Mouse (Mus musculus) c-Kit-negative CD71-positive TER-119-positive erythroid progenitor cells, embryonic 14.5 days (primary cell): ENCODE measurements around the gene Sec13.
"Not testable (repeated sequence)": the region's sequence is repeated elsewhere in the genome, so short reads cannot be mapped to it uniquely, and the experiment has no call there.

Experiments used
- DNase-seq: peaks from one replicate; pipeline ENCODE4 v3.0.0-alpha.2; 2013; ENCODE audit warnings: low read depth, low spot score

The Sec13 gene

GRCm38 (mm10) chr6:113740236-113741217 lies at the start of gene Sec13:
Sec13 (minus strand) TSS chr6:113740743.
- DNase-seq = peak; percentile 82

- DNase-seq = no peak
These were observed 47.0 kb upstream of the Sec13 start for GRCm38 (mm10) chr6:113787459-113787968.

GRCm38 (mm10) chr6:113785658-113786057 lies 45.1 kb upstream of the Sec13 start:
- DNase-seq = no peak

- no peak for DNase-seq
These were observed 37.7 kb upstream of the Sec13 start for GRCm38 (mm10) chr6:113778229-113778753.

- no peak for DNase-seq
These were observed 28.3 kb upstream of the Sec13 start for GRCm38 (mm10) chr6:113768804-113769203.

- DNase-seq = peak; percentile 43
These were observed 21.1 kb upstream of the Sec13 start for GRCm38 (mm10) chr6:113761644-113762043.

GRCm38 (mm10) chr6:113749119-113749685 lies 8.7 kb upstream of the Sec13 start:
- no peak for DNase-seq

GRCm38 (mm10) chr6:113748351-113748750 lies 7.8 kb upstream of the Sec13 start:
- no peak for DNase-seq

- no peak for DNase-seq
These were observed 6.7 kb upstream of the Sec13 start for GRCm38 (mm10) chr6:113747284-113747683.

DNA sequence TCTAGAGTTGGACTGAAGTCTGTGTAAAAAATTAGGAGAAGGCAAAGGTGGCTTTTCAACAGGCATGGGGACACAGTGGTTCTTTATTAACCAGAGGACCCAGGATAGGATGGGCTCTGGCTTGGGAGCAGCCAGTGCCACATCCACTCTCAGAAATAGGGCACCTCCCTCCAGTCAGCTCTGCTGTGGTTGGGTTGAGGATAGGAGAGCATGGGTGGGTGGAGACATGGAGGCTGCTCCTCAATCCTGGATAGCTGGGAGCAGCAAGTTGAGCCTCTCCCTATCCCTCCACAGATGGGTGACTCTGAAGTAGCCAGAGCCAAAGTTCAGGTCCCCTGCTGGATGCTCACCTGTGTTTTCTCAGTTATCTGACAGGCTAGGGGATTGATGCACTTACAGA lies 4.6 kb upstream of the Sec13 start:
- DNase-seq = no peak

DNA sequence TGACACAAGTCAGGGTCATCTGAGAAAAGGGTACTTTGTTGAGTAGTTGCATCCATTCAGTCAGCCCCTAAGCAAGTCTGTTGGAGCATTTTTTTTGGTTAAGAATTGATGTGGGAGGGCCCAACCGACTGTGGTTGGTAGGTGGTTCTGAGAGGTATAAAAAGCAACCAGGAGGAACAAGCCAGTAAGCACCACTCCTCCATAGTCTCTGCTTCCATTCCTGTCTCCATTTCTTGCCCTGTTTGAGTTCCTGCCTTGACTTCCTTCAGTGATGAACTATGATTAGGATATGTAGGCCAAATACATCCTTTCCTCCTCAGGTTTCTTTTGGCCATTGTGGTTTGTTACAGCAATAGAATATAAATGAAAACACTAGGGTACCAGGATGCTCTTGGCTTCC lies 2.6 kb upstream of the Sec13 start:
- no peak for DNase-seq

DNA sequence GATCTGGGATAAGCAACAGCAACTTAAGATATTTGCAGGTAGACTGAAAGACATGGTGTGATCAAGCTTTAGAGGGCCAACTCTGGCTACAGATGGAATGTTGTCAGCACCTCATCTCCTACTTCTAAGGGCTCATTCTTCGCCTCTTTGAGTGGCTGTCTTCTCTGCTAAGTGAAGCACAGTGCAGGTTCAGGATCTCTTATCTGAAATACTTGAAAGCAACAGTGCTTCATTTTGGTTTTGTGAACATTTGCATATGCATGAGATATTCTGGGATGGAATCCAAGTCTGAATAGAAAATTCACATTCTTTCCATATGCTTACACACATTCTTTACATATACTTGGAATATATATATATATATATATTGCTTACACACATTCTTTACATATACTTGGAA lies 1.8 kb upstream of the Sec13 start:
- no peak for DNase-seq

GRCm38 (mm10) chr6:113741425-113741824 lies 882 bp upstream of the Sec13 start:
- DNase-seq = no peak

DNA sequence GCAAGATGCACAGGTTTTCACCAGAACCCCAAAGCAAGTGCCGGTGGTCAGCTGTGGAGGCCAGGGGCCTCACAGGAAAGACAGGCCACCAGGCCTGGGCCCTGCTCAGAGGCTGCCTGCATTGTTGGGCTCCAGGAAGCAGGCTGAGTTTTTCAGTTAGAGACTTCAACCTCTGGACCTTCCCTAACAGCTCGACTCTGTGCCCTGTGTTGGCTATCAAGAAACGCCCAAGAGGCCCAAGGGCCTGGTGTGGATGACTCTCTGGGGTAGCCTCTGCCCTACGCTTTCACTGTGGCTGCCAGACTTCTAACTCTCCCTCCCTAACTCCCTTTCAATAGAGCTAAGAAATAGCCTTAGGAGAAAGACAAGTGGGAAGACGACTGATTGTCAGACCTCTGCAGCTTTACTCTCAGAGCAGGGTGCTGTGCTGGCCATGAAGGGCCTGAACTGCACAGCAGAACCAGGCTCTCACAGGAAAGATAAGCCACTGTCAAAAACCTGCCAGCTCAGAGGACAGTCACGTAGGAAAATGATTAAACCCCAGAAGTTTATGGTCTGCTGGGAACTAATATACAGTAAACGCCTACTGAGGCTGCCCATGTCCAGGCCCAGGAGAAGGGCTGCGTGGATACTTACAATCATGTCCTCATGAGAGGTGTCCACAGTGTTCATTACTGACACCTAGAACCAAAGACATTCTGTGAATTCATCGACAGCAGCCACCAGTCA lies 3.1 kb downstream of the Sec13 start:
- DNase-seq = no peak

- no peak for DNase-seq
These were observed 9.2 kb downstream of the Sec13 start for GRCm38 (mm10) chr6:113731296-113731695.

GRCm38 (mm10) chr6:113728181-113728580 lies 12.4 kb downstream of the Sec13 start:
- no peak for DNase-seq

GRCm38 (mm10) chr6:113721061-113721460 lies 19.5 kb downstream of the Sec13 start:
- DNase-seq = no peak

GRCm38 (mm10) chr6:113719878-113720277 lies 20.7 kb downstream of the Sec13 start, which contains the start of gene Ghrl:
Ghrl (minus strand) TSS chr6:113719880.
- DNase-seq = no peak

DNA sequence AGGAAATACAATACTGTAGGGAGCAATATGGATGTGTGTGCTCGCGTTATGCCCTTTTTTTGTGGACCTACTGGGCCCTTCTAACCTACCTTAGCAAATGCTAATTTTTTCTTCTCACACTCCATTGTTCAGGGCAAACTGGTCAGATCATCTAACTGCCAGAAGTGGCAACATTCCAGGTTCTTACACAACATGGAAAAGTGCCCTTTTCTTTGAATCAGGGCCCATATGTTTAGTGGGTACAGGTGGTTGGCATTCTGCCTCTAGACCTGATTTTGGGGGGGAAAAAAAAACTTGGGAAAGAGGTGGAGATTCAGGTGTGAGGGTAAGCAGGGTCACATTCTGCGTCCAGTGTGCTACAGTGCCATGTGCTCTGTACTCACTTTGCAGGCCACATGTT lies 23.0 kb downstream of the Sec13 start:
- no peak for DNase-seq

DNA sequence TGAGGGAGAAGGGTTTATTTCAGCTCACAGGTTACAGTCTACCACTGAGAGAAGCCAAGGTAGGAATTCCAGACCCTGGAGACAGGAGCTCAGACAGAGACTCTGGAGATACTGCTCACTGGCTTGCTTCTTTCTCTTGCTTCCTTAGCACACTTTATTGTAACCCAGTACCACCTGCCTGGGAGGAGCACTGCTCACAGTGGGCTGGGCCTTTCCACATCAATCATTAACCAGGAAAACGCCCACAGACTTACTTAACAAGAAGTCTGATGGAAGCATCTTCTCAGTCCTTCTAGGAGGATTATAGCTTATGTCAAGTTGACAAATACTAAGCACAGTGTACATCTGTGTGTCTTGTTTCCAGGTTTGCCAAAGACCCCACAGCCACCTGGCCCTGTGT lies 25.7 kb downstream of the Sec13 start:
- no peak for DNase-seq

DNA sequence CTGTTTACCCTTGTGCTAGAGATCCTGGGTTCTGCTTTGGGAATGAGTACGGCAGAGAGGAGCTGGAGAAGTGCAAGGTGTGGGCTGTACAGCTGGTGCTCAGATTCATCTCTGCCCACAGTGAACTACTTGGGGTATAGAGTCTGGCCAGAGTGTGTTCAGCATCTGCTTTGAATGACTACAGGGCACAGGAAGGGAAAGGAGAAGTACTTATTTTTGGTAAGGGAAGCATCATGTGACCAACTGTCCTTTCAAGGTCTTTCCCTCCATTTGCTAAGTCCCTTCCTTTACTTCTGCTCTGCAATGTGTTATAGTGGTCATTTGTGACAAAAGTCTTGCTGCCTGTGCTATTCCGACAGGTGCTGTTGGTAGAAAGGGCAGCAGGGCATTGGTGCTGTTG lies 26.3 kb downstream of the Sec13 start:
- DNase-seq = no peak

DNA sequence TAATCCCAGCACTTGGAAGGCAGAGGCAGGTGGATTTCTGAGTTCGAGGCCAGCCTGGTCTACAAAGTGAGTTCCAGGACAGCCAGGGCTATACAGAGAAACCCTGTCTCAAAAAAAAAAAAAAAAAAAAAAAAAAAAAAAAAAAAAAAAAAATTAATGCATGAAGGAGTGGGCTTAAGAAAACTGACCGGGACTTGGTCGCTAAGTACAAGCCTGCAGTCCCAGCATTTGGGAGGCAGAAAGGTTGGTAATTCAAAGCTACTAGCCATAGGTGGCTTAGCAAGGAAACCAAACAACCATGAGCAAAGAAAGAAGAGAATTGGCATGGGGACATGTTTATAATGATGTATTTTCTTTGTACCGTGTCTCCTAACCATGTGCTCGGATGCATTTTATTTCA lies 27.2 kb downstream of the Sec13 start:
- DNase-seq = not testable (repeated sequence)
